Mouse (Mus musculus): ENCODE data around the gene Dnaaf5. TPM values are rescaled to one million over a fixed set of nuclear protein-coding genes. Genes with fewer than 3 reads are reported as not detected.

The Dnaaf5 gene
- polyA plus RNA-seq, 1 experiment from 2014 or later = 6.1 TPM

DNA sequence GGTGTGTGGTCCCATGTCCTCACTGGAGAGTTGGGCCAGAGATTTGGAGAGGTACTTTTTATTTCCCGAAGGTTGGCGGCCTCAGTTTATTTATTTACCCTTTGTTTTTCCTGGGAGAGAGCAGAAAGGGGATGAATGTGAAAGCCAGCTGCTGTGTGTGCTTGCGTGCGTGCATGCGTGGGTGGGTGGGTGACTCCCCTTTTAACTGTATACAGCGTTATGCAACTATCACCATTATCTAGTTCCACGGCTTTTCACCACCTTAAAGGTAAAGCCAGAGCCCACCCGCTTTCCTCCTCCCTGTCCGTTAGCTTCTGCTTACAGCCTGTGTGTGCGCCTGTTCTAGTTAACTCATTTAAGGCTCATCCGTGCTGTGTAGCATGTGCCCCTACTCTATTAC lies 52.1 kb downstream of the Dnaaf5 start:
- peaks cover 38% of the 10 kb centered on the region for H3K4me1 ChIP-seq (replicated peaks)
- H3K4me3 ChIP-seq = peak overlapping the region; percentile 79
- peak overlapping the region; percentile 73 for H3K9ac ChIP-seq
- ATAC-seq (ENCODE audit: low FRiP score, low read depth) = no peak
- H3K9me3 ChIP-seq = no peaks in the 10 kb centered on the region
- H3K27me3 ChIP-seq = no peaks in the 10 kb centered on the region
- H3K36me3 ChIP-seq = no peaks in the 10 kb centered on the region
- 76% methylated on average over 11 of the region's 11 CpGs for WGBS
- no peak overlapping the region for H3K27ac ChIP-seq (replicated peaks)
- peak overlapping the region; percentile 69 for H3K4me2 ChIP-seq

DNA sequence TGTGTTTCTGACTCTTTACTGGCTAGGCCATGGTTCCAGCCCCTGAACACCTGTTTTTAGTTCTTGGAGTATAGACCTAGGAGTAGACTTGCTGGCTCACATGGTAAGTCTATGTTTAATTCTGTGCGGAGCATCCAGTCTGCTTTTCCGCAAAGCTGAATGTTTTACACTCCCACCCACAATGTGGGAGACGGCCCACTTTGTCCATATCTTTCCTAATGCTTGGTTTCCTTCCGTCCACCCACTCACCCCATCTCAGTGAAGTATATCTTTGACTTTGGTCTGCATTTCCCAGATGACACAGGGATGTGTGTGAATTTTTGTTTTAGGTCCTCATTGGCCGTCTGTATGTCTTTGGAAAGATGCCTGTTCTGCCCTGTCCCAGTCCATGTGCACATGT lies 53.3 kb downstream of the Dnaaf5 start:
- H3K4me2 ChIP-seq = no peak overlapping the region
- H3K4me3 ChIP-seq = no peak overlapping the region
- H3K27me3 ChIP-seq = no peaks in the 10 kb centered on the region
- H3K9me3 ChIP-seq = no peaks in the 10 kb centered on the region
- H3K9ac ChIP-seq = no peak overlapping the region
- 92% methylated on average over 5 of the region's 5 CpGs for WGBS
- H3K27ac ChIP-seq (replicated peaks) = no peak overlapping the region
- ATAC-seq (ENCODE audit: low FRiP score, low read depth) = no peak
- H3K36me3 ChIP-seq = no peaks in the 10 kb centered on the region
- peaks cover 38% of the 10 kb centered on the region for H3K4me1 ChIP-seq (replicated peaks)

- Histone ChIP-seq H3K27me3 (no peaks in the 10 kb centered on the region), H3K4me1 (replicated peaks) (peaks cover 33% of the 10 kb centered on the region), H3K4me3 (no peak overlapping the region), H3K27ac (replicated peaks) (no peak overlapping the region), H3K9ac (no peak overlapping the region), H3K4me2 (no peak overlapping the region), H3K36me3 (no peaks in the 10 kb centered on the region), H3K9me3 (no peaks in the 10 kb centered on the region)
- WGBS = 62% methylated on average over 4 of the region's 4 CpGs
- no peak for ATAC-seq (ENCODE audit: low FRiP score, low read depth)
Observed at GRCm38 (mm10) chr5:139206081-139206480, 56.1 kb downstream of the Dnaaf5 start.

- H3K36me3 ChIP-seq = no peaks in the 10 kb centered on the region
- WGBS = 66% methylated on average over 7 of the region's 7 CpGs
- H3K27ac ChIP-seq (replicated peaks) = no peak overlapping the region
- ATAC-seq (ENCODE audit: low FRiP score, low read depth) = no peak
- no peaks in the 10 kb centered on the region for H3K9me3 ChIP-seq
- no peak overlapping the region for H3K4me3 ChIP-seq
- H3K9ac ChIP-seq = no peak overlapping the region
- no peak overlapping the region for H3K4me2 ChIP-seq
- H3K4me1 ChIP-seq (replicated peaks) = peaks cover 30% of the 10 kb centered on the region
- H3K27me3 ChIP-seq = no peaks in the 10 kb centered on the region
Observed at GRCm38 (mm10) chr5:139206525-139206924, 56.5 kb downstream of the Dnaaf5 start.

DNA sequence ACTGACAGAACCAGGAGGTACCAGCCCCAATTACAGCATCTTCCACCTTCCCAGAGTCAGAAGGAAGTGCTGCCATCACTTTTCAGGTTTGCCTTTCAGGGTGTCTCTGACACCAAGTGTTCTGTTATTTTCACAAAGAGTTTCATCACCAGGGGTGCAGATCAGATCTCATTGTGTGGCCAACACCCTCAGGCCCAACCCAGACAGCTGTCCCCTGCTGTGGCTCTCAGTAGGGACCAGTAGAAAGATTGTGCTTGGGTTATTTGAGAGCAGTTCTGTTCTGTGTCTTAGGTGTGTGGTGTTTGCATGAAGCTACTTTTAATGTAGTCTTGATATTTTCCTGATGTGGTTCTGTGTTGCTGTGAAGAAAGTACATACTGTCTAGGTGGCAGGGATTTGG lies 58.2 kb downstream of the Dnaaf5 start:
- H3K4me1 ChIP-seq (replicated peaks) = peaks cover 19% of the 10 kb centered on the region
- H3K36me3 ChIP-seq = peaks cover 4% of the 10 kb centered on the region; the same call in 1 of the 2 replicates
- H3K27ac ChIP-seq (replicated peaks) = no peak overlapping the region
- no peaks in the 10 kb centered on the region for H3K27me3 ChIP-seq
- no peak overlapping the region for H3K4me2 ChIP-seq
- H3K9me3 ChIP-seq = no peaks in the 10 kb centered on the region
- H3K9ac ChIP-seq = no peak overlapping the region
- no peak overlapping the region for H3K4me3 ChIP-seq
- ATAC-seq (ENCODE audit: low FRiP score, low read depth) = no peak

DNA sequence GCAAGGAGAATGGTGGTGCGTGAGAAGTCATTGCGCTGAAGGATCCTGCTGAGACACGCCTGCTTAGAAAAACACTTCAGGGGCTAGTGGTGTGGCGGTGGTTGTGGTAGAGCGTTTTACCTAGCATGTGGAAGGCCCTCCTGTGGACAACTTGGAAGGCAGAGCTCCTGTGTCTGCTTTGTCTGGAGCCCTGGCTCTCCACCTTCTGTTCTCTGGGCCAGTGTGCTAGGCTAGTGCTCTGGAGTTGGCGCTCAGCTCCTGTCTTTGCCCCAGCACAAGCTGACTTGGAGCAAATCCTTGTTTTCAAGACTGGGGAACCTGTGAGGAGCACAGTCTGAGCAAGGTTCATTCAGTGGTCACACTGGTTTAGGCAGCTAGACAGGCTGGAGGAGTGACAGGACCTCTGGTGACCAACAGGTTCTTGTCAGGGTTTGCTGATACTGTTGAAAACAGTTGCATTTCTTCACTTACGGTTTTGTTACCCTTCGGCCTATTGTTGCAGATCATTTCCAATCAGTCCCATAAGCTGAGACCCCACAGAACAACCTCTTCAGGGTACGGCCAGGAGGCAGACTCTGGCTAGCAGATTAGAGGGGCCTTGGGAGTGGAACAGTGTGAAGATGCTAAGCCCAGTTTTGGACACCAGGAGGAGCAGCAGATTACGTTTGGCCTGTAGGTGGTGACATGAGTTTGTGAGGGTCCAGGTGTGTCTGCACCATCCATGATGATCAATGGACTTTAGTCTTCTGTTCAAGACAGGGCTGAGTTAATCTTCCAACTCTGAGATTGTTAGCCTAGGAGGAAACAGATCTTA lies 59.1 kb downstream of the Dnaaf5 start:
- 91% methylated on average over 10 of the region's 10 CpGs for WGBS
- no peak overlapping the region for H3K4me3 ChIP-seq
- no peaks in the 10 kb centered on the region for H3K9me3 ChIP-seq
- ATAC-seq (ENCODE audit: low FRiP score, low read depth) = no peak
- no peaks in the 10 kb centered on the region for H3K27me3 ChIP-seq
- H3K27ac ChIP-seq (replicated peaks) = no peak overlapping the region
- no peak overlapping the region for H3K4me2 ChIP-seq
- H3K4me1 ChIP-seq (replicated peaks) = peaks cover 19% of the 10 kb centered on the region; the same call in 1 of the 2 replicates
- peaks cover 4% of the 10 kb centered on the region; the same call in 1 of the 2 replicates for H3K36me3 ChIP-seq
- H3K9ac ChIP-seq = no peak overlapping the region

DNA sequence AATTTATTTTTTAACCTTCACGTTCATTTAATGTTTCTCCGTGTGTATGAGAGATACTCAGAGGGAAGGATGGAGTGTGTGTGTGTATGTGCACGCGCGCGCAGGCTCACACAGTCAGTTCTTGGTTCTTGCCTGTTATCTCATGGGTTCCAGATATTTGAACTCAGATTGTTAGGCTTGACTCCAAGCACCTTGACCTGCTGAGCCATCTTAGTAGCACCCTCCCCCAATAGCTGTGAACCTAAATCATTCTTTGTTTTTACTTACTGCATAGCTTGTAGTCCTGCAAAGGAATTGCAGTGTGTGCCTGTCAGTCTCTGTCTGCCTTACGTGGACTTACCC lies 59.6 kb downstream of the Dnaaf5 start:
- peaks cover 18% of the 10 kb centered on the region; the same call in 1 of the 2 replicates for H3K4me1 ChIP-seq (replicated peaks)
- 94% methylated on average over 7 of the region's 7 CpGs for WGBS

DNA sequence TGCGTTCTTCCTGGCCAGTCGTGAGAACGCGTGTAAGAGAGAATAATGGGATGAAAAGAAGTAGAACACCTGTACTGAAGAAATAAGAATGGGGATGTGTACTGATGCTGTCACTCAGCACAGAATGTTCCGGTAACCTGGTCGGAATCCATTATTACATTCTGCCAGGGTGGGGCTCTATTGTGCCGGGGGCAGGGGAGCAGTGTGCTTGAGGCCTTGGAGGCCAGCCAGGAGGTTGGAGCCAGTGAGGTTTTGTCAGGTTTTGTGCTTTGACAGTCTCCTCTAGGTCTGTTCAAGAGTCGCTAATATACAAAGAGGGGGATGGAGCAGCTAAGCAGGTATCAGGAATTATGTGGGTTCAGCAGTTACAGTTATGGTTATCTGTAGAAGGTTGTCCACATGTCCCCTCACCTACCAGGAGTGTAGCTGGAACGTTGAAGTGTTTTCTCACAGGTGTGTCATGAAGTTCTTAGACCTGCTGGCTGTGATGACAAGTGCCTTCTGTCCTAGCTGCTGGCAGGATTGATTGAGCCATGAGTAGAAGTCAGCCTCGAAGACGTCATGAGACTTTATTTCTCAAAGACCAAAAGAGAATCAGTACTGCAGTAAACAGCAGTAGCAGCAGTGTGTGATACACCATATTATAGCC lies 61.8 kb downstream of the Dnaaf5 start:
- no peaks in the 10 kb centered on the region for H3K27me3 ChIP-seq
- H3K4me3 ChIP-seq = no peak overlapping the region
- H3K9ac ChIP-seq = no peak overlapping the region
- H3K36me3 ChIP-seq = peaks cover 14% of the 10 kb centered on the region
- H3K27ac ChIP-seq (replicated peaks) = no peak overlapping the region
- H3K9me3 ChIP-seq = no peaks in the 10 kb centered on the region
- WGBS = 91% methylated on average over 11 of the region's 11 CpGs
- H3K4me1 ChIP-seq (replicated peaks) = no peaks in the 10 kb centered on the region
- H3K4me2 ChIP-seq = no peak overlapping the region
- ATAC-seq (ENCODE audit: low FRiP score, low read depth) = no peak

More for the DNA sequence above, 59.6 kb downstream of the Dnaaf5 start:
- H3K4me2 ChIP-seq = no peak overlapping the region
- H3K27ac ChIP-seq (replicated peaks) = no peak overlapping the region
- H3K27me3 ChIP-seq = no peaks in the 10 kb centered on the region
- no peak for ATAC-seq (ENCODE audit: low FRiP score, low read depth)
- no peak overlapping the region for H3K9ac ChIP-seq
- H3K4me3 ChIP-seq = no peak overlapping the region
- no peaks in the 10 kb centered on the region for H3K9me3 ChIP-seq
- H3K36me3 ChIP-seq = peaks cover 4% of the 10 kb centered on the region; the same call in 1 of the 2 replicates

DNA sequence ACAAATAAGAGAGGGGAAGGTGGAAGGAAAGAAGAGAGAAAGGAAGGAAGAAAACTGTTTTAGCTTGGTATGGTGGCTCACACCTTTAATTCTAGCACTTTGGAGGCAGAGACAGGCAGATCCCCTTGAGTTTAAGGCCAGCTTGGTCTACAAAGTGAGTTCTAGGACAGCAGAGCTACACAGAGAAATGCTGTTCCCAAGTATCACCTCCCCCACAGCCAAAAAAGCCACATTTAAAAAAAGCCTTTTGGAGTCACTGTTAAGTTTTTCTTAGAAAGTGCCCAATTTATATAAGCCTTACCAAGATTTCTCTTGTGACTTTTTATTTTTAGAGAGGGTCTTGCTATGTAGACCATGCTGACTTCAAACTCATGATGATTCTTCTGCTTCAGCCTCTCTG lies 64.3 kb downstream of the Dnaaf5 start:
- no peak overlapping the region for H3K27ac ChIP-seq (replicated peaks)
- no peak overlapping the region for H3K4me2 ChIP-seq
- no peak overlapping the region for H3K9ac ChIP-seq
- no peaks in the 10 kb centered on the region for H3K9me3 ChIP-seq
- H3K36me3 ChIP-seq = peaks cover 16% of the 10 kb centered on the region
- no peaks in the 10 kb centered on the region for H3K27me3 ChIP-seq
- no peaks in the 10 kb centered on the region for H3K4me1 ChIP-seq (replicated peaks)
- H3K4me3 ChIP-seq = no peak overlapping the region
- no peak for ATAC-seq (ENCODE audit: low FRiP score, low read depth)

- H3K27ac ChIP-seq (replicated peaks) = no peak overlapping the region
- peaks cover 22% of the 10 kb centered on the region for H3K36me3 ChIP-seq
- H3K4me1 ChIP-seq (replicated peaks) = no peaks in the 10 kb centered on the region
- ATAC-seq (ENCODE audit: low FRiP score, low read depth) = no peak
- H3K27me3 ChIP-seq = no peaks in the 10 kb centered on the region
- H3K9me3 ChIP-seq = no peaks in the 10 kb centered on the region
- WGBS = 91% methylated on average over 5 of the region's 5 CpGs
- H3K4me3 ChIP-seq = no peak overlapping the region
- H3K9ac ChIP-seq = no peak overlapping the region
- no peak overlapping the region for H3K4me2 ChIP-seq
Observed at GRCm38 (mm10) chr5:139215184-139215583, 65.2 kb downstream of the Dnaaf5 start.

GRCm38 (mm10) chr5:139216121-139216520 lies 66.1 kb downstream of the Dnaaf5 start:
- Histone ChIP-seq H3K27ac (replicated peaks) (no peak overlapping the region), H3K9ac (no peak overlapping the region), H3K4me2 (no peak overlapping the region), H3K27me3 (no peaks in the 10 kb centered on the region), H3K4me1 (replicated peaks) (no peaks in the 10 kb centered on the region), H3K36me3 (peaks cover 23% of the 10 kb centered on the region), H3K9me3 (no peaks in the 10 kb centered on the region), H3K4me3 (no peak overlapping the region)
- 97% methylated on average over 2 of the region's 2 CpGs for whole genome bisulfite sequencing
- no peak for ATAC-seq (ENCODE audit: low FRiP score, low read depth)

- H3K36me3 ChIP-seq = peaks cover 29% of the 10 kb centered on the region
- H3K4me3 ChIP-seq = no peak overlapping the region
- H3K4me2 ChIP-seq = no peak overlapping the region
- WGBS = 90% methylated on average over 3 of the region's 3 CpGs
- H3K27me3 ChIP-seq = no peaks in the 10 kb centered on the region
- ATAC-seq (ENCODE audit: low FRiP score, low read depth) = no peak
- H3K27ac ChIP-seq (replicated peaks) = no peak overlapping the region
- no peak overlapping the region for H3K9ac ChIP-seq
- no peaks in the 10 kb centered on the region for H3K9me3 ChIP-seq
- no peaks in the 10 kb centered on the region for H3K4me1 ChIP-seq (replicated peaks)
Observed at GRCm38 (mm10) chr5:139216774-139217173, 66.8 kb downstream of the Dnaaf5 start.
